Mouse (Mus musculus): Measurements from ENCODE around the gene Wdr73. TPM values are rescaled to one million over a fixed set of nuclear protein-coding genes. Genes with fewer than 3 reads are reported as not detected.

Wdr73 gene
- polyA plus RNA-seq, 1 experiment from 2014 or later = 27.4 TPM

- 94% methylated on average over 15 of the region's 15 CpGs for WGBS
- ATAC-seq (ENCODE audit: insufficient number of reproducible peaks, low FRiP score, low TSS enrichment, low read depth) = no peak
- Histone ChIP-seq H3K36me3 (peaks cover 70% of the 10 kb centered on the region), H3K9ac (no peak overlapping the region), H3K4me1 (peaks cover 13% of the 10 kb centered on the region), H3K27ac (no peak overlapping the region), H3K27me3 (no peaks in the 10 kb centered on the region), H3K9me3 (no peaks in the 10 kb centered on the region), H3K4me2 (no peak overlapping the region), H3K4me3 (no peak overlapping the region)
Observed at GRCm38 (mm10) chr7:80893086-80893752, 7.8 kb downstream of the Wdr73 start.

DNA sequence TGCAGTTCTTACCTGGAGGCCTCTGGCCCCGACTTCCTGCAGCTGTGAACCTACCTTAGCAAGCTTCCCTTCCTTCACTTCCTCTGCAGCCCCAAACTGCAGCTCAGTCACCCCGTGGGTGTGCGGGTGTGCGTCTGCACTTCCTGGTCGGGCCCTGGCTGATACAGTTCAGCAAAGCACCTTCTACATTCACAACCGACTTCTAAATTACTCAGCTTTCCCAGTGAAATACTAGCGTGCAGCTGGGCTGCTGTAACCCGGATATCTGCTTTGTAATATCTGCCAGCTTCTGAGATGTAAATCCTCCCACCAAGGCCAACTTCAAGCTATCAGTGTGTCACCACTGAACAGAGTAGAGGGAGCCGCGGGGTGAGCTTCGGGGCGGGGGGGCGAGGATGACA lies 11.2 kb downstream of the Wdr73 start:
- Histone ChIP-seq H3K4me1 (peaks cover 13% of the 10 kb centered on the region), H3K4me3 (no peak overlapping the region), H3K4me2 (no peak overlapping the region), H3K27ac (peak overlapping the region; percentile 87), H3K36me3 (peaks cover 40% of the 10 kb centered on the region), H3K27me3 (no peaks in the 10 kb centered on the region), H3K9me3 (no peaks in the 10 kb centered on the region), H3K9ac (no peak overlapping the region)
- ATAC-seq (ENCODE audit: insufficient number of reproducible peaks, low FRiP score, low TSS enrichment, low read depth) = no peak
- WGBS = 74% methylated on average over 13 of the region's 13 CpGs

GRCm38 (mm10) chr7:80889021-80889511 lies 12.0 kb downstream of the Wdr73 start:
- Histone ChIP-seq H3K4me2 (no peak overlapping the region), H3K36me3 (peaks cover 35% of the 10 kb centered on the region), H3K4me1 (peaks cover 13% of the 10 kb centered on the region), H3K4me3 (no peak overlapping the region), H3K9me3 (no peaks in the 10 kb centered on the region), H3K9ac (no peak overlapping the region), H3K27ac (peak overlapping the region; percentile 87), H3K27me3 (no peaks in the 10 kb centered on the region)
- 39% methylated on average over 9 of the region's 9 CpGs for WGBS
- ATAC-seq (ENCODE audit: insufficient number of reproducible peaks, low FRiP score, low TSS enrichment, low read depth) = peak; percentile 85

- Histone ChIP-seq H3K4me1 (peaks cover 13% of the 10 kb centered on the region), H3K27ac (peak overlapping the region; percentile 87), H3K36me3 (peaks cover 31% of the 10 kb centered on the region), H3K4me2 (no peak overlapping the region), H3K9me3 (no peaks in the 10 kb centered on the region), H3K27me3 (no peaks in the 10 kb centered on the region), H3K9ac (no peak overlapping the region), H3K4me3 (no peak overlapping the region)
- no peak for ATAC-seq (ENCODE audit: insufficient number of reproducible peaks, low FRiP score, low TSS enrichment, low read depth)
- 70% methylated on average over 7 of the region's 7 CpGs for WGBS
Observed at GRCm38 (mm10) chr7:80888595-80888994, 12.5 kb downstream of the Wdr73 start.

- Histone ChIP-seq H3K27ac (no peak overlapping the region), H3K9ac (no peak overlapping the region), H3K36me3 (peaks cover 1% of the 10 kb centered on the region), H3K4me2 (no peak overlapping the region), H3K4me1 (peaks cover 21% of the 10 kb centered on the region), H3K27me3 (no peaks in the 10 kb centered on the region), H3K9me3 (no peaks in the 10 kb centered on the region), H3K4me3 (no peak overlapping the region)
- no peak for ATAC-seq (ENCODE audit: insufficient number of reproducible peaks, low FRiP score, low TSS enrichment, low read depth)
- WGBS = 28% methylated on average over 1 of the region's 1 CpGs
Observed at GRCm38 (mm10) chr7:80885666-80886065, 15.4 kb downstream of the Wdr73 start.

GRCm38 (mm10) chr7:80882830-80883505 lies 18.1 kb downstream of the Wdr73 start:
- H3K9me3 ChIP-seq = no peaks in the 10 kb centered on the region
- H3K4me1 ChIP-seq = 0 out of 2 replicates have a peak, but pooled peaks cover 8% of the 10 kb centered on the region
- H3K9ac ChIP-seq = no peak overlapping the region
- no peak overlapping the region for H3K27ac ChIP-seq
- peaks cover 2% of the 10 kb centered on the region for H3K36me3 ChIP-seq
- H3K4me2 ChIP-seq = peak overlapping the region; percentile 36
- H3K27me3 ChIP-seq = no peaks in the 10 kb centered on the region
- ATAC-seq (ENCODE audit: insufficient number of reproducible peaks, low FRiP score, low TSS enrichment, low read depth) = peak; percentile 83
- 21% methylated on average over 14 of the region's 14 CpGs for WGBS
- H3K4me3 ChIP-seq = peak overlapping the region; percentile 4

DNA sequence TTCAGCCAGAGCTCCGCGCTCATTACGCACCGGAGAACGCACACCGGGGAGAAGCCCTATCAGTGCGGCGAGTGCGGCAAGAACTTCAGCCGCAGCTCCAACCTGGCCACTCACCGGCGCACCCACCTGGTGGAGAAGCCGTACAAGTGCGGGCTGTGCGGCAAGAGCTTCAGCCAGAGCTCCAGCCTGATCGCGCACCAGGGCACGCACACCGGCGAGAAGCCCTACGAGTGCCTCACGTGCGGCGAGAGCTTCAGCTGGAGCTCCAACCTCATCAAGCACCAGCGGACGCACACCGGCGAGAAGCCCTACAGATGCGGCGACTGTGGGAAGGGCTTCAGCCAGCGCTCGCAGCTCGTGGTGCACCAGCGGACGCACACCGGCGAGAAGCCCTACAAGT lies 25.3 kb downstream of the Wdr73 start:
- no peak overlapping the region for H3K27ac ChIP-seq
- peaks cover 63% of the 10 kb centered on the region for H3K36me3 ChIP-seq
- H3K4me1 ChIP-seq = no peaks in the 10 kb centered on the region; the same call in 1 of the 2 replicates
- WGBS = 55% methylated on average over 37 of the region's 37 CpGs
- H3K4me2 ChIP-seq = no peak overlapping the region
- no peak overlapping the region for H3K9ac ChIP-seq
- H3K9me3 ChIP-seq = no peaks in the 10 kb centered on the region
- H3K4me3 ChIP-seq = no peak overlapping the region
- ATAC-seq (ENCODE audit: insufficient number of reproducible peaks, low FRiP score, low TSS enrichment, low read depth) = no peak
- H3K27me3 ChIP-seq = no peaks in the 10 kb centered on the region

- no peak overlapping the region for H3K27ac ChIP-seq
- no peaks in the 10 kb centered on the region for H3K27me3 ChIP-seq
- H3K9ac ChIP-seq = no peak overlapping the region
- no peaks in the 10 kb centered on the region for H3K9me3 ChIP-seq
- H3K4me2 ChIP-seq = no peak overlapping the region
- peaks cover 75% of the 10 kb centered on the region for H3K36me3 ChIP-seq
- ATAC-seq (ENCODE audit: insufficient number of reproducible peaks, low FRiP score, low TSS enrichment, low read depth) = no peak
- WGBS = 93% methylated on average over 2 of the region's 2 CpGs
- no peaks in the 10 kb centered on the region; the same call in 1 of the 2 replicates for H3K4me1 ChIP-seq
- H3K4me3 ChIP-seq = no peak overlapping the region
Observed at GRCm38 (mm10) chr7:80873631-80874030, 27.4 kb downstream of the Wdr73 start.

DNA sequence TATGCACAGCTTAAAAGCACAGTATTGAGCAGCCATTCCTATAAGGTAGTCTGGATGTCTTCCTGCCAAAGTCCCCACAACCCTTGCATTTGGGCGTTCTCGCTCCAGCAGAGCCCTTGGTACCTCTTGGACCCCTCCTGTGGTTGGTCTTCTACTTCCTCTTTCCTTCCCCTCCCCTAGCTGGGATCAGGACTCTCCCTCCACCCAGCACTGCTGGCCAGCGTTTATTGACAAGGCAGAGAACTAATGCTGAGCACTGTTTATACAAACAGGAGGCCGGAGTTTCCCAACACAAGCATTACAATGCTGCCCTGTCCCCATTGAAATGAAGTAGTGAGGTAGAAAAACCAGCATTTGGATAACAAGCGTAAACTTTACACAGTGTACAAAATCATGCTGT lies 28.0 kb downstream of the Wdr73 start:
- WGBS = 90% methylated on average over 5 of the region's 5 CpGs
- H3K9me3 ChIP-seq = no peaks in the 10 kb centered on the region
- no peak overlapping the region for H3K4me3 ChIP-seq
- H3K4me2 ChIP-seq = no peak overlapping the region
- H3K36me3 ChIP-seq = peaks cover 77% of the 10 kb centered on the region
- H3K27me3 ChIP-seq = no peaks in the 10 kb centered on the region
- H3K27ac ChIP-seq = no peak overlapping the region
- no peak overlapping the region for H3K9ac ChIP-seq
- H3K4me1 ChIP-seq = no peaks in the 10 kb centered on the region; the same call in 1 of the 2 replicates
- ATAC-seq (ENCODE audit: insufficient number of reproducible peaks, low FRiP score, low TSS enrichment, low read depth) = no peak

DNA sequence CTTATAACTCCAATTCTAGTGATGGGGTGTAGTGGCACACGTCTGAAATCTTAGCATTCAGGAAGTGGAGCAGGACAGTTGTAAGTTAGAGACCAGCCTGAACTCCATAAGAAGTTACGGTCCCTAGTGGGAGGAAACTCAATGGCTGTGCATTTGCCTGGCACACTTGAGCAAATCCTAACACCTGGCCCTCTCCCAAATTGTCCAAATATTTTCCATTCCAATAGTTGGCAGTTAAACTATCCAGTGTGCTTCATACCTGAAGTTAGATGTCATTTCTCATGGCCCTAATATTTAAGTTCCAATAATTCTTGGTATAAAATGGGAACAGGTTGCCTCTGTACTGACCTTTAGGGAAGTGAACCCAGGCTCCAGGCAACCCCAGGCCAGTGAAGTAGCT lies 32.4 kb downstream of the Wdr73 start:
- ATAC-seq (ENCODE audit: insufficient number of reproducible peaks, low FRiP score, low TSS enrichment, low read depth) = no peak
- WGBS = 76% methylated on average over 2 of the region's 2 CpGs
- Histone ChIP-seq H3K4me3 (no peak overlapping the region), H3K4me2 (no peak overlapping the region), H3K9me3 (no peaks in the 10 kb centered on the region), H3K36me3 (peaks cover 72% of the 10 kb centered on the region), H3K4me1 (no peaks in the 10 kb centered on the region), H3K9ac (no peak overlapping the region), H3K27ac (no peak overlapping the region), H3K27me3 (no peaks in the 10 kb centered on the region)

- Histone ChIP-seq H3K4me3 (no peak overlapping the region), H3K4me2 (no peak overlapping the region), H3K9ac (no peak overlapping the region), H3K9me3 (no peaks in the 10 kb centered on the region), H3K36me3 (peaks cover 63% of the 10 kb centered on the region), H3K27ac (no peak overlapping the region), H3K4me1 (peaks cover 11% of the 10 kb centered on the region), H3K27me3 (no peaks in the 10 kb centered on the region)
- WGBS = 84% methylated on average over 7 of the region's 7 CpGs
- no peak for ATAC-seq (ENCODE audit: insufficient number of reproducible peaks, low FRiP score, low TSS enrichment, low read depth)
Observed at GRCm38 (mm10) chr7:80866514-80867147, 34.4 kb downstream of the Wdr73 start.

- Histone ChIP-seq H3K9ac (no peak overlapping the region), H3K36me3 (peaks cover 56% of the 10 kb centered on the region), H3K4me1 (peaks cover 13% of the 10 kb centered on the region), H3K4me2 (no peak overlapping the region), H3K4me3 (no peak overlapping the region), H3K9me3 (no peaks in the 10 kb centered on the region), H3K27me3 (no peaks in the 10 kb centered on the region), H3K27ac (no peak overlapping the region)
- WGBS = 91% methylated on average over 7 of the region's 7 CpGs
- no peak for ATAC-seq (ENCODE audit: insufficient number of reproducible peaks, low FRiP score, low TSS enrichment, low read depth)
Observed at GRCm38 (mm10) chr7:80865521-80865920, 35.5 kb downstream of the Wdr73 start.

All from limb, embryonic 15.5 days (tissue).